Mouse (Mus musculus) olfactory bulb, adult 2 months (tissue): ENCODE results near the gene 2510002D24Rik. TPM values are rescaled to one million over a fixed set of nuclear protein-coding genes. Genes with fewer than 3 reads are reported as not detected.
A peak's percentile ranks its signal among the peaks of the same experiment; 100 is the strongest.

ENCODE experiments used
- H3K27ac ChIP-seq: fragments of 200-500 bp; 2 replicates; pipeline ENCODE4 v1.5.1; 2012; ENCODE audit warnings: low read depth, low read length; ENCODE audit not compliant: insufficient read depth
- H3K4me1 ChIP-seq: fragments of 200-500 bp; 2 replicates; pipeline ENCODE4 v1.6.1; 2012; ENCODE audit warnings: low read length; ENCODE audit not compliant: control insufficient read depth, insufficient read depth
- H3K4me3 ChIP-seq: fragments of 200-500 bp; 2 replicates; pipeline ENCODE4 v1.5.1; 2012; ENCODE audit warnings: mild to moderate bottlenecking, low read depth, low read length, moderate library complexity; ENCODE audit not compliant: insufficient read depth
- CTCF ChIP-seq: fragments of 200-500 bp; IDR thresholded peaks from 2 replicates; pipeline ENCODE4 v1.5.1; 2012; ENCODE audit warnings: low read depth, mild to moderate bottlenecking, low read length, moderate library complexity; ENCODE audit not compliant: insufficient read depth
- POLR2A ChIP-seq: fragments of 200-500 bp; IDR thresholded peaks from 2 replicates; pipeline ENCODE4 v1.6.1; 2012; ENCODE audit warnings: mild to moderate bottlenecking, low read depth, low read length, moderate library complexity; ENCODE audit not compliant: insufficient read depth
- WGBS: fragments of 180-500 bp; shearing (Covaris S2); methylation state at CpG from one replicate; pipeline ENCODE4 v1.1.7; 2018; 5-methylcytosine and 5-hydroxymethylcytosine counted together
- polyA plus RNA-seq: library from polyadenylated mRNA; stranded (reverse); fragments of >200 nt; gene quantifications from 2 replicates; pipeline ENCODE4 v1.2.4, GENCODE M21; 2012; ENCODE audit warnings: low replicate concordance; ENCODE audit not compliant: missing spikeins, insufficient read depth, insufficient read length

2510002D24Rik gene
- polyA plus RNA-seq, 1 experiment = not detected

GRCm38 (mm10) chr16:18877386-18878090 is 41.2 kb downstream of the 2510002D24Rik start:
- Histone ChIP-seq H3K27ac (peak overlapping the region; percentile 10; the same call in 1 of the 2 replicates), H3K4me1 (no peaks in the 10 kb centered on the region), H3K4me3 (peak overlapping the region; percentile 67)
- TF ChIP-seq POLR2A (no peak), CTCF (no peak)
- under 1% methylated on average over 43 of the region's 43 CpGs for WGBS

DNA sequence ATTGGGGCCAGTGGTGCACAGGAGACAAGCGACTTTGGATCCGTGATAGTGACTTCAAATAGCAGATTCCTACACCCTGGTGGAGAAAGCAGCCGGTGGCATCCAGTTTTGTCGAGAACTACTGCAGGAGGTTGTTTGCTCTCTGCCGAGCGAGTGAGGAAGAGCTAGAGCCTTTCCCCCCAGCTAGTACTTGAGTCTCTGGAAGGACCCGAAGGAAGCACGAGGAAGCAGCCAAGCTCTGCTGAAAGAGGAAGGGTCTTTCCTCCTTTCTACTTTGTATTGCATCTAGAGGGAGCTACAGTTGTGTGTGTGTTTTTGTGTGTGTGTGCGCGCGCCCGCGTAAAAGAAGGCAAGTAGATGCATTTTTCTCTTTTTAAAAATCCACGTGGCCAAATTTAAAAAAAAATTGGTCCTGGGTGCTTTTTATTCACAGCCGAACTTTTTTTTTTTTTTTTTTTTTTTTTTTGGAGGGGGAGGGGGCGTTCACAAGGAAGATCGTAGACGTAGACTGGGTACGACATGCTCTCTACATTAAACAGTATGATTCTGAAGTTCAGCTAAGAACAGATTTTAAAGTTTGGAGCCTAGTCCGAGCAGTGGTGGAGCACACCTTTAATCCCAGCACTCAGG is 41.8 kb downstream of the 2510002D24Rik start:
- no peak for TF ChIP-seq POLR2A
- TF ChIP-seq CTCF = no peak
- Histone ChIP-seq H3K4me3 (peak overlapping the region; percentile 67), H3K4me1 (no peaks in the 10 kb centered on the region), H3K27ac (no peak overlapping the region)
- WGBS = 13% methylated on average over 20 of the region's 20 CpGs

DNA sequence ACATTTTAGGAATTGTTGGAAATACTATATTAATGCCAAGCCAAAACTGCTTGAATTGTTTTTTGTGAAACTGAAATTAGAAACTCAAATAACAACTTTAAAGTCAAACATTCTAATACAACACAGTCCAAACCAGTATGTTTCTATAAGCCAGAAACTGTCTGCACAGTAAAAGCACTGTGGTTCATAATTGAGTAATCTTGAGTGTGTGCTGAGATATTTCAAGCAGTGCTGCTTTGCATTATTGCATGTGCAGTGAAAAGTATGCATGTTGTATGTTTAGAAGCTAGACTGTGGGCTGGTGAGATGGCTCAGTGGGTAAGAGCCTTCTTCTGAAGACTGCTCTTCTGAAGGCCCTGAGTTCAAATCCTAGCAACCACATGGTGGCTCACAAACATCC is 47.7 kb downstream of the 2510002D24Rik start:
- H3K27ac ChIP-seq = no peak overlapping the region
- no peaks in the 10 kb centered on the region for H3K4me1 ChIP-seq
- H3K4me3 ChIP-seq = no peak overlapping the region
- no peak for TF ChIP-seq POLR2A
- TF ChIP-seq CTCF = no peak

Other genes starting within 250 kb of the 2510002D24Rik start
- gene Tbx1, start 245.9 kb upstream of the 2510002D24Rik start, polyA plus RNA-seq = not detected in 2 replicates
- gene Gp1bb, start 214.2 kb upstream of the 2510002D24Rik start, polyA plus RNA-seq = not detected in 2 replicates
- gene Gm49601, start 210.2 kb upstream of the 2510002D24Rik start, polyA plus RNA-seq = not detected in 2 replicates
- not detected in 2 replicates for gene Sept5, start 206.6 kb upstream of the 2510002D24Rik start, polyA plus RNA-seq
- not detected in 2 replicates for gene Cldn5, start 59.7 kb upstream of the 2510002D24Rik start, polyA plus RNA-seq
- gene Ufd1, start 24.8 kb upstream of the 2510002D24Rik start, polyA plus RNA-seq = 154 TPM in 1 of 2 replicates, not detected in the other
- gene Cdc45, start 24.6 kb upstream of the 2510002D24Rik start, polyA plus RNA-seq = not detected in 2 replicates
- not detected in 2 replicates for gene Gm28539, start within 50 bp of the 2510002D24Rik start, polyA plus RNA-seq
- not detected in 2 replicates for gene Mrpl40, start 40.3 kb downstream of the 2510002D24Rik start, polyA plus RNA-seq
- gene Hira, start 40.5 kb downstream of the 2510002D24Rik start, polyA plus RNA-seq = not detected in 2 replicates